Mouse (Mus musculus) right cerebral cortex, postnatal 4 days (tissue): ENCODE measurements around the gene Lin54.

Experiments used
- DNase-seq: peaks from one replicate; pipeline ENCODE4 v3.0.0-alpha.2; 2022

Lin54 gene

DNA sequence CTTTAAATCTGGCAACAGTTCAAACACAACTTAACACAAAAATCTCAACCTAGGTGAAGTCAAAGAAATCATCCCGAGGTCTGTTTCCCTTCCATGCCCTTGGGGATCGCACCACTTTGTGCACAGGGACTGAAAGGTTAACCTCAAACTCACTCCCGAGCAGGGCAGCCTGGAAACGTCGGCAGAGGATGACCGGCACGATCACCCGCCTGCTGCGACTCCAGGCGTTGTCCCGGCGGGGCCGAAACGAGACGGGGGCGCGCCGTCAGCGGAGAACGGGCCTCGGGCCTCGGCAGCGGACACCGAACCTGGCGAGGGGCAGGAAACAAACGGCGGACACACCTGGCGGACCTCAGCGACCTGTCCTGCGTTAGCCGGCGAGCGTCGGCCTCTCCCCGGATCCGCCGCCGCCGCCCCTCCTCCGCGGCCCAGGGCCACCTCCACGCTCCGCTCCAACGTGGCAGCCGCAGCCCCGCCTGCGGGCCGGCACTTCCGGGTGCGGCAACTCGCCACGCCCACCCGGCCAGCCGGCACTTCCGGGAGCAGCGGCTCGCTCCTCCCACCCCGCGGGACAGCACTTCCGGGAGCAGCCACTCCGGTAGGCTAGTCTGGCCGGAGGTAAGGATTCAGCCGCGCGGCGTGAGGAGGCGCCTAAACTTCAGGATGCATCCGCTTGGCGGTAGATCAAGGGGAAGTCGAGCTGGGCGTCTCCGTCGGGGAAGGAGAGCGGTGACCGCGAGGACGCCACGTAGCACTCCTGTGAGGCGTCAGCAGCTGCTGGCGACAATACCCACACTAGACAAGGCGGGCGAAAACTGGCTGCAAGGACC, 84.5 kb downstream of the Lin54 start, which contains the start of gene Sec31a:
Sec31a (minus strand) TSS at position 474 of the 830 bp plus-strand sequence.
- peak; percentile 94 for DNase-seq

DNA sequence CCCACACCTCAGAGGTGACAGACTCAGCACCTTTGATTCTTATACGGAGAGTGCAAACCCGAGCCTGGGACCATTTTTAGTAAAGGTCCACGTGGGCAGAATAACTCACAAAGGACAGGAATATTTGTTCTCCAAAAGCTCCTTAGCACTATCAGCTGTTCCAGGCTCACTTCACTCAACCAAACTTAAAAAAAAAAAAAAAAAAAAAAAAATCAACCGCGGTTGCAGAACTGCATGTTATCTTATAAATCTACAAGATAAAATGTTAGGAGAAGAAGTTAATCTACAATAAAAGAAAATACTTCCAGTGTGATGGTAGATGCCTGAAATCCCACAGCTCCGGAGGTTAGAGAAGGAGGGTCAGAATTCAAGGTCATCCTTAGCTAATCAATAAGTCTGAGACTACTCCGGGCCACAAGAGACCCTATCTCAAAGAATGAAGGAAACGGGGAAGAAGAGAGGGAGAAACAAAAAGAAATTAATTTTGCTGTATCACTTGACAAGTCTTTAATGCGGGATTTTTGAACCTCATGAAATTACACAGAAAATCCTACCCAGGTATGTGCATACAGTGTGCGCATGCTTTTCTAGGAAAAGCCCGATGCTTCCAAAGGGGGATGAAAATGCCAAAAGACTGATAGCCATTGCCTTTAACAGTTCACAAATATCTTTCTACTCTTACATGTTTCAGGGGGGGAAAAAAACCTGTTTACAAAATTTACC, 85.8 kb downstream of the Lin54 start:
- no peak for DNase-seq

DNA sequence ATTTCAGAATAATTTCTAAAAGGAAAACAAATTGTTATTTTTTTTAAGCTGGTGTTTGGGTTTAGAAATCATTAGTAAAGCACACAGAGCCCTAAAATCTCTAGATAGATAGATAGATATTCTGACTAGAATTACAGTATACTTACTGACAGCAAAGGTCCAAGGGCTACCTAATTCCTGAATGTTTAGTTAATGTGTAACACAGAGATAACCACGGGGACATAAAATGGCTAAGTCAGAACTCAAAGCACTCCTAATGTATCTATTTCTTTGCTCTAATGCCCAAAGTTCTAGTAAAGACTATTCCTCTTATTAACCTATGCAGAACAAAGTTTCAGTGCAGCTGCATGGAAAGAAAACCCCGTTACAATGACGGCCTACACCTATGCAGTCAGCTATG, 87.6 kb downstream of the Lin54 start:
- DNase-seq = no peak

DNA sequence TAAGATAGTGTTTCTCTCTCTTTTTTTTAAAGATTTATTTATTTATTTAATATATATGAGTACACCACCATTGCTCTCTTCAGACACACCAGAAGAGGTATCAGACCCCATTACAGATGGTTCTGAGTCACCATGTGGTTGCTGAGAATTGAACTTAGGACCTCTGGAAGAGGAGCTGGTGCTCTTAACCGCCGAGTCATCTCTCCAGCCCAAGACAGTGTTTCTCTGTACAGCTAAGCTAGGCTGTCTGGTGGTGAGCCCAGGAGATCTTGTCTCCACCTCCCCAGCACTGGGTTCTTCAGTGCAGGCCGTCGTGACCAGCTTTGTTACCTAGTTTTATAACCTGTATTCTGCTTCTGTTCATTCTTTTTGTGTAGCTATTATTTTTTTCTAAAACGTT, 90.2 kb downstream of the Lin54 start:
- DNase-seq = no peak

DNA sequence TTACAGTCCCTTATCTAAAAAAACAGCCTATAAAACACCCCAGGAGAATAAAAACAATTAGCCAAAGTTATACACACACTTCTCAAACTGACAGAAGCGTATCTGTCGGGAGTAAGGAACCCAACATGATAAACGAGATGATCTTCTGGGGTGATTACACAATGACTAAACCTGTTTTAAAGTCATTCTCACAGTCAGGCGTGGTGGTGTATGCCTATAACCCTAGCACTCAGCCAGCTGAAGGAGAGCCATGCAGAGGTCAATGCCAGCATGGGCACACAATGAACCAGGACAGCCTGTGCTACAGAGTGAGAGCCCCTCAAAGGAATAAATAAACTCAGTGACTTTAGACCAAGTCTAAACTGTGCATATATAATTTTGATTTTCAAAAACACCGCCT, 92.0 kb downstream of the Lin54 start:
- no peak for DNase-seq

DNA sequence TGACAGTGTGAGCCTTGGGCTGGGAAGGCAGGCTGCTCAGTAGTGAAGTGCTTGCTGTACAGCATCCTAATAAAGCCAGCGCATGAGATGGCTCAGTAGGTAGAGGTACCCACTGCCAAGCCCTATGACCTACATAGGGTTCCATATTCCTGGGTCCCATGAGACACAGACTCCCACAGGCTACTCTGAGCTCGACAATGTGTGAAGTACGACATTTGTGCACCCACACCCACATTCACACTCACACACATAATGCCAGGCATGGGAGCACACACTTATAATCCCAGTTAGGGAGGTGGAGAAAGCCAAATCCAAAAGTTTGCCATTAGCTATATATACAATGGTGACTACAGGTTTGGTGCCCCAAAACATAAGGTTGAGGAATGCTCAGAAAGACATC, 103.7 kb downstream of the Lin54 start:
- DNase-seq = no peak

DNA sequence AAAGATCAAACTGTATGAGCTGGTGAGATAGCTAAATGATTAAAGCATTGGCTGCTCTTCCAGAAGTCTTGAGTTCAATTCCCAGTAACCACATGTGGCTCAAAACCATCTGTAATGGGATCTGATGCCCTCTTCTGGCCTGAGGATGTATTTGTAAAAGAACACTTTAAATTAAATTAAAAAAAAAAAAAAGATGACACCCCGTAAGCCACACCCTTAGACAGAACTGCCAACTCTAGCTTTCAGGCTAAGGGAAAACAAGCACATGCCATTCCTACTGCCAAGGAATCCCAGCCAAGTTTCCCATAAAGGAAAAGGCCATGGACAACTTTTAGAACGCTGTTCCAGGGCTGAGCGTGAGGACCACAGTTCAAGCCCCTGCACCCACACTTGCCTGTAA, 106.8 kb downstream of the Lin54 start:
- no peak for DNase-seq

DNA sequence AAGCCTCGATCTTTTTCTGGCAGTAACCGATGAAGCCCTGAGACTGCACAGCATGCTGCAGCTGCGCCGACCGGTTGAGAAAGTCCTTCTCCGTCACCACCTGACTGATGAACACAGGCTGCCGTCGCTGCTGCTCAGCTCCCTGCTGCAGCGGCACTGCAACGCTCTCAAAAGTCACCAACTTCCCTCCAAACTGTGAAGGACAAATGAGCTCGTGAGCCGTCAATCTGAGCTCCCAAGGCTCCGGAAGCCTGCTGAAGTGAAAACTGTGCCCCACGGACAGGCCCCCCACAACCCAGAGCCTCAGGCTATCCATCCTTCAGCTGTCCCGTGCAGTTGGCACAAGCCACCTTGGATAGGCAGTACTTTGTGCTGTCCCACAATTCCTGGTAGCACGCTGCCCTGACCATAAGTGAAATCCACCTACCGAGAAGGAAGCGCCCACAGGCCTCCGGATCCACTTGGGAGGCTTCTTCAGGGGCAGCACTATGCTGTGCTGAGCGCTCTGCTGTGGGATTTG, 107.9 kb downstream of the Lin54 start:
- no peak for DNase-seq
